Mouse (Mus musculus) kidney, embryonic 16.5 days (tissue): ENCODE results near the gene Mfsd12. TPM values are rescaled to one million over a fixed set of nuclear protein-coding genes. Genes with fewer than 3 reads are reported as not detected.

Experiments
- ATAC-seq: fragments of 200-750 bp; cut with Nextera tagmentation; 2 replicates; pipeline ENCODE4 v1.8.0; 2017; ENCODE audit warnings: moderate TSS enrichment; ENCODE audit not compliant: low FRiP score, low TSS enrichment
- H3K27ac ChIP-seq: fragments of 300-500 bp; sonication (generic); 2 replicates; pipeline ENCODE4 v1.5.1; 2014; ENCODE audit warnings: low read length
- H3K27me3 ChIP-seq: fragments of 300-500 bp; sonication (generic); 2 replicates; pipeline ENCODE4 v1.6.1; 2014; ENCODE audit warnings: low read length, control low read depth, mixed read lengths; ENCODE audit not compliant: insufficient read depth
- H3K36me3 ChIP-seq: fragments of 300-500 bp; sonication (generic); 2 replicates; pipeline ENCODE4 v1.6.1; 2014; ENCODE audit warnings: low read length, control low read depth, mixed read lengths; ENCODE audit not compliant: insufficient read depth
- H3K4me1 ChIP-seq: fragments of 300-500 bp; sonication (generic); 2 replicates; pipeline ENCODE4 v1.6.1; 2014; ENCODE audit warnings: low read length, control low read depth, mixed read lengths; ENCODE audit not compliant: insufficient read depth
- H3K4me2 ChIP-seq: fragments of 300-500 bp; sonication (generic); replicated peaks from 2 replicates; pipeline ENCODE4 v1.6.1; 2014; ENCODE audit warnings: low read depth, low read length
- H3K4me3 ChIP-seq: fragments of 300-500 bp; sonication (generic); 2 replicates; pipeline ENCODE4 v1.5.1; 2014; ENCODE audit warnings: mild to moderate bottlenecking, low read length
- H3K9ac ChIP-seq: fragments of 300-500 bp; sonication (generic); replicated peaks from 2 replicates; pipeline ENCODE4 v1.6.1; 2014; ENCODE audit warnings: low read length
- H3K9me3 ChIP-seq: fragments of 300-500 bp; sonication (generic); 2 replicates; pipeline ENCODE4 v1.6.1; 2016; ENCODE audit warnings: low read length, control low read depth
- WGBS: fragments of 180-500 bp; shearing (Covaris S2); extraction: QIAGEN DNeasy Blood & Tissue Kit; methylation state at CpG from one replicate; pipeline ENCODE4 v1.1.7; 2014; 5-methylcytosine and 5-hydroxymethylcytosine counted together
- polyA plus RNA-seq: library from polyadenylated mRNA; unstranded; fragments of >200 nt; fragmentation: Nextera tagmentation; extraction: Ambion mirVana; gene quantifications from 2 replicates; pipeline ENCODE4 v1.2.1, GENCODE M21; 2015

Mfsd12 gene
- polyA plus RNA-seq, 1 experiment from 2014 or later: 12.5 TPM

- Histone ChIP-seq H3K4me3 (no peak overlapping the region), H3K4me1 (peaks cover 73% of the 10 kb centered on the region), H3K4me2 (no peak overlapping the region), H3K36me3 (peaks cover 42% of the 10 kb centered on the region; the same call in 1 of the 2 replicates), H3K9ac (0 out of 2 replicates have a peak overlapping the region, but pooled peaks have one; percentile 39), H3K27me3 (no peaks in the 10 kb centered on the region), H3K27ac (peak overlapping the region; percentile 28; the same call in 1 of the 2 replicates), H3K9me3 (no peaks in the 10 kb centered on the region)
- ATAC-seq: no peak
- WGBS: 44% methylated on average over 18 of the region's 18 CpGs
Observed at GRCm38 (mm10) chr10:81404720-81405119, 47.4 kb downstream of the Mfsd12 start.

- 52% methylated on average over 13 of the region's 13 CpGs for WGBS
- peaks cover 33% of the 10 kb centered on the region; the same call in 1 of the 2 replicates for H3K36me3 ChIP-seq
- H3K4me2 ChIP-seq: no peak overlapping the region
- peaks cover 79% of the 10 kb centered on the region for H3K4me1 ChIP-seq
- no peaks in the 10 kb centered on the region for H3K27me3 ChIP-seq
- H3K9me3 ChIP-seq: no peaks in the 10 kb centered on the region
- no peak for ATAC-seq
- H3K27ac ChIP-seq: peak overlapping the region; percentile 4; the same call in 1 of the 2 replicates
- H3K4me3 ChIP-seq: no peak overlapping the region
- H3K9ac ChIP-seq: no peak overlapping the region
Observed at GRCm38 (mm10) chr10:81405588-81406201, 48.4 kb downstream of the Mfsd12 start.

- Histone ChIP-seq H3K4me1 (peaks cover 80% of the 10 kb centered on the region), H3K4me3 (peak overlapping the region; percentile 22), H3K36me3 (peaks cover 31% of the 10 kb centered on the region; the same call in 1 of the 2 replicates), H3K27ac (no peak overlapping the region), H3K9ac (peak overlapping the region; percentile 29; the same call in 1 of the 2 replicates), H3K27me3 (no peaks in the 10 kb centered on the region), H3K4me2 (peak overlapping the region; percentile 37), H3K9me3 (no peaks in the 10 kb centered on the region)
- WGBS: 46% methylated on average over 24 of the region's 24 CpGs
- ATAC-seq: no peak
Observed at GRCm38 (mm10) chr10:81406504-81407440, 49.5 kb downstream of the Mfsd12 start.

- Histone ChIP-seq H3K4me2 (peak overlapping the region; percentile 37), H3K27me3 (no peaks in the 10 kb centered on the region), H3K36me3 (peaks cover 35% of the 10 kb centered on the region; the same call in 1 of the 2 replicates), H3K9me3 (no peaks in the 10 kb centered on the region), H3K9ac (peak overlapping the region; percentile 29; the same call in 1 of the 2 replicates), H3K27ac (peak overlapping the region; percentile 61), H3K4me1 (peaks cover 80% of the 10 kb centered on the region), H3K4me3 (peak overlapping the region; percentile 22)
- ATAC-seq: no peak
- WGBS: 27% methylated on average over 31 of the region's 31 CpGs
Observed at GRCm38 (mm10) chr10:81407539-81408423, 50.5 kb downstream of the Mfsd12 start.

- Histone ChIP-seq H3K4me2 (no peak overlapping the region), H3K27ac (peak overlapping the region; percentile 85; the same call in 1 of the 2 replicates), H3K4me1 (peaks cover 80% of the 10 kb centered on the region), H3K36me3 (peaks cover 37% of the 10 kb centered on the region; the same call in 1 of the 2 replicates), H3K9me3 (no peaks in the 10 kb centered on the region), H3K27me3 (no peaks in the 10 kb centered on the region), H3K4me3 (no peak overlapping the region), H3K9ac (peak overlapping the region; percentile 23; the same call in 1 of the 2 replicates)
- WGBS: 56% methylated on average over 13 of the region's 13 CpGs
- ATAC-seq: no peak
Observed at GRCm38 (mm10) chr10:81408424-81408729, 51.1 kb downstream of the Mfsd12 start.

GRCm38 (mm10) chr10:81408871-81409291 is 51.6 kb downstream of the Mfsd12 start:
- peak overlapping the region; percentile 31 for H3K4me2 ChIP-seq
- no peaks in the 10 kb centered on the region for H3K27me3 ChIP-seq
- ATAC-seq: peak; percentile 56
- peak overlapping the region; percentile 85 for H3K27ac ChIP-seq
- 21% methylated on average over 9 of the region's 9 CpGs for WGBS
- peaks cover 82% of the 10 kb centered on the region for H3K4me1 ChIP-seq
- no peaks in the 10 kb centered on the region for H3K9me3 ChIP-seq
- H3K36me3 ChIP-seq: peaks cover 37% of the 10 kb centered on the region; the same call in 1 of the 2 replicates
- no peak overlapping the region for H3K4me3 ChIP-seq
- peak overlapping the region; percentile 6; the same call in 1 of the 2 replicates for H3K9ac ChIP-seq

GRCm38 (mm10) chr10:81409330-81409729 is 52.0 kb downstream of the Mfsd12 start:
- 23% methylated on average over 8 of the region's 8 CpGs for WGBS
- Histone ChIP-seq H3K9me3 (no peaks in the 10 kb centered on the region), H3K4me3 (peak overlapping the region; percentile 15; the same call in 1 of the 2 replicates), H3K9ac (peak overlapping the region; percentile 6), H3K4me2 (peak overlapping the region; percentile 31), H3K27ac (peak overlapping the region; percentile 85), H3K4me1 (peaks cover 82% of the 10 kb centered on the region), H3K36me3 (peaks cover 36% of the 10 kb centered on the region; the same call in 1 of the 2 replicates), H3K27me3 (no peaks in the 10 kb centered on the region)
- no peak; the same call in 1 of the 2 replicates for ATAC-seq

- Histone ChIP-seq H3K27me3 (no peaks in the 10 kb centered on the region), H3K4me1 (peaks cover 88% of the 10 kb centered on the region), H3K9me3 (no peaks in the 10 kb centered on the region), H3K36me3 (peaks cover 30% of the 10 kb centered on the region; the same call in 1 of the 2 replicates), H3K4me3 (peak overlapping the region; percentile 11; the same call in 1 of the 2 replicates), H3K9ac (peak overlapping the region; percentile 32; the same call in 1 of the 2 replicates), H3K27ac (peak overlapping the region; percentile 85), H3K4me2 (peak overlapping the region; percentile 31)
- no peak for ATAC-seq
- 60% methylated on average over 4 of the region's 4 CpGs for WGBS
Observed at GRCm38 (mm10) chr10:81410350-81410749, 53.1 kb downstream of the Mfsd12 start.

- H3K4me3 ChIP-seq: no peak overlapping the region
- peak overlapping the region; percentile 31; the same call in 1 of the 2 replicates for H3K4me2 ChIP-seq
- H3K9me3 ChIP-seq: no peaks in the 10 kb centered on the region
- WGBS: 50% methylated on average over 9 of the region's 9 CpGs
- H3K36me3 ChIP-seq: peaks cover 24% of the 10 kb centered on the region; the same call in 1 of the 2 replicates
- peak overlapping the region; percentile 32; the same call in 1 of the 2 replicates for H3K9ac ChIP-seq
- peaks cover 94% of the 10 kb centered on the region for H3K4me1 ChIP-seq
- peak overlapping the region; percentile 85 for H3K27ac ChIP-seq
- no peak for ATAC-seq
- no peaks in the 10 kb centered on the region for H3K27me3 ChIP-seq
Observed at GRCm38 (mm10) chr10:81410981-81411380, 53.7 kb downstream of the Mfsd12 start.
